Mouse (Mus musculus) lung, postnatal 0 days (tissue): ENCODE data around the gene Poldip2.

Source experiments
- CTCF ChIP-seq: IDR thresholded peaks from 2 replicates; pipeline ENCODE4 v1.5.1; 2016; ENCODE audit warnings: antibody characterized with exemption, mild to moderate bottlenecking
- EP300 ChIP-seq: IDR thresholded peaks from 2 replicates; pipeline ENCODE4 v1.6.1; 2016; ENCODE audit warnings: antibody characterized with exemption, mild to moderate bottlenecking, control low read depth

GRCm38 (mm10) chr11:78549491-78549987 is 37.5 kb downstream of the Poldip2 start:
- TF ChIP-seq EP300 (no peak), CTCF (no peak)
